8 mouse cellular contexts compared by ENCODE assay signal in genomic region chr7:83883276-83884020, GRCm38 (mm10). TPM values are rescaled to one million over a fixed set of nuclear protein-coding genes. Genes with fewer than 3 reads are reported as not detected.
DNase-seq lines count a peak whose midpoint lies in the region; ATAC-seq lines count a peak whose summit lies in the region.

No protein-coding gene starts in this region.

- intact Hi-C loops in left cerebral cortex, postnatal 25 days (cut with DNase I): loop anchor here (2.0 to 5.0 kb wide), 2 partner anchors 67 to 316 kb away; no protein-coding TSS in a partner anchor

- DNase-seq in MN1 (ENCODE audit: low spot score): peak; percentile 83
- DNase-seq in c-Kit-positive CD71-positive TER-119-positive erythroid progenitor cells, embryonic 14.5 days (ENCODE audit: low spot score): peak; percentile 70
- peak; percentile 58 for DNase-seq in gastrocnemius, adult 18-20 months (ENCODE audit: low spot score)
- peak; percentile 53 for DNase-seq in hindbrain, embryonic 14.5 days (ENCODE audit: low spot score)
- DNase-seq in left cerebral cortex, postnatal 25 days (ENCODE audit: low spot score in 2 of 2): peak; percentile 50 to 72
- peak; percentile 69 to 71 for DNase-seq in right cerebral cortex, postnatal 10 days (ENCODE audit: low spot score in 2 of 2)
- peak; percentile 60 for DNase-seq in urinary bladder, postnatal 25 days (ENCODE audit: low spot score)

- H3K27me3 ChIP-seq in hindbrain, embryonic 14.5 days (ENCODE audit: control insufficient read depth, insufficient read depth, low read length): no peaks in the 10 kb centered on the region

- H3K9me3 ChIP-seq in hindbrain, embryonic 14.5 days (ENCODE audit: control insufficient read depth, low read length): no peaks in the 10 kb centered on the region; the same call in 1 of the 2 replicates

- peak overlapping the region; percentile 94 for H3K27ac ChIP-seq in hindbrain, embryonic 14.5 days

- H3K4me1 ChIP-seq in hindbrain, embryonic 14.5 days (replicated peaks; ENCODE audit: control insufficient read depth, insufficient read depth, low read length): peaks cover 46% of the 10 kb centered on the region

- H3K4me3 ChIP-seq in hindbrain, embryonic 14.5 days (replicated peaks; ENCODE audit: low read length): peak overlapping the region; percentile 86

- WGBS in hindbrain, embryonic 14.5 days: under 1% methylated on average over 78 of the region's 91 CpGs

- no peaks in the 10 kb centered on the region; the same call in 1 of the 2 replicates for H3K36me3 ChIP-seq in hindbrain, embryonic 14.5 days (replicated peaks; ENCODE audit: control insufficient read depth, insufficient read depth)

- peak overlapping the region; percentile 90 for H3K4me2 ChIP-seq in hindbrain, embryonic 14.5 days (replicated peaks)

- ATAC-seq in hindbrain, embryonic 14.5 days (ENCODE audit: low FRiP score): peak; percentile 77
- ATAC-seq in megakaryocyte-erythroid progenitor cell, adult 5-6 weeks (replicated peaks; ENCODE audit: low FRiP score, low TSS enrichment, poor library complexity, severe bottlenecking): peak; percentile 15

- H3K9ac ChIP-seq in hindbrain, embryonic 14.5 days: peak overlapping the region; percentile 91

RNA-seq across cellular contexts. Expression of gene Tlnrd1, which starts 0.7 kb away (rescaled TPM):
- 1 to 10 TPM; 1.4 to 3.6 TPM for total RNA-seq in gastrocnemius, adult 18-20 months (2021)
- polyA plus RNA-seq in hindbrain, embryonic 14.5 days (2014; fragmentation: Nextera tagmentation; extraction: Ambion mirVana): 13.0 and 15.4 TPM in 2 replicates
- total RNA-seq in left cerebral cortex, postnatal 25 days (2021): 10 to 100 TPM; 21.4 to 26.5 TPM
- 8.5 and 11.3 TPM in 2 replicates for total RNA-seq in megakaryocyte-erythroid progenitor cell, adult 5-6 weeks (2014; fragmentation: Nextera tagmentation)
- total RNA-seq in megakaryocyte-erythroid progenitor cell, adult 5-6 weeks (2017): 4.4 and 7.8 TPM in 2 replicates

RNA-seq across cellular contexts. Expression of gene Mesd, which starts 0.8 kb away (rescaled TPM):
- 10 to 100 TPM; 23.4 to 28.7 TPM for total RNA-seq in gastrocnemius, adult 18-20 months (2021)
- 55.8 and 56.1 TPM in 2 replicates for polyA plus RNA-seq in hindbrain, embryonic 14.5 days (2014; fragmentation: Nextera tagmentation; extraction: Ambion mirVana)
- total RNA-seq in left cerebral cortex, postnatal 25 days (2021): 10 to 100 TPM; 54.7 to 58.8 TPM
- total RNA-seq in megakaryocyte-erythroid progenitor cell, adult 5-6 weeks (2014; fragmentation: Nextera tagmentation): 28.6 and 29.5 TPM in 2 replicates
- total RNA-seq in megakaryocyte-erythroid progenitor cell, adult 5-6 weeks (2017): 50.3 and 61.0 TPM in 2 replicates

Comparison
In these comparisons a context has a peak if more than half of its experiments do, and no peak if none do; other contexts are left out.
1. Peak in every context shown above with its lines: DNase-seq, ATAC-seq, H3K4me3 ChIP-seq and H3K27ac ChIP-seq.